Mouse (Mus musculus) bone marrow, adult 2 months (tissue): ENCODE results near the gene Cox20.

ENCODE experiments used
- CTCF ChIP-seq: fragments of 200-500 bp; IDR thresholded peaks from 2 replicates; pipeline ENCODE4 v1.5.1; 2011; ENCODE audit warnings: low read length, control low read depth; ENCODE audit not compliant: control insufficient read depth, insufficient read depth
- POLR2A ChIP-seq: fragments of 200-500 bp; IDR thresholded peaks from 2 replicates; pipeline ENCODE4 v1.6.1; 2011; ENCODE audit warnings: low read depth, mild to moderate bottlenecking, control low read depth, low read length, borderline replicate concordance; ENCODE audit not compliant: control insufficient read depth

DNA sequence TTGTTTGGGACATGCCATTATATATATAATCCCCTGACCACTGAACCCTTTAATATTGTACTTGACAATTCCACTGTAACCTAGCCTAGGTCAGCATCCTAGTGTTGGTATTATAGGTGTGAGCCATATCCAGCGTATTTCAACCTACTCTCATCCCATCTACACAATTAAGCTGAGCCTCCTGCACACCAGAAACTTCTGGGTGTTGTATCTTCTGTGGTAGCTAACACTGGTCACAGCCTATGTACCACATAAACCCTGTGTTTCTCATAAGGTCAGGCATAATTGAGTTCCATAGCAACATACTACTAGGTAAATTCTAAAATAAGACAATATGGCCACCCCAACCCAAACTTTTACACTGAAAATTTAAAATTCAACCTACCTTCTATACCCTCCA lies 4.3 kb downstream of the Cox20 start:
- TF ChIP-seq POLR2A, result no peak
- no peak for TF ChIP-seq CTCF
